Mouse (Mus musculus) cerebellum, adult 2 months (tissue): ENCODE data around the gene Tll2.

Experiments
- CTCF ChIP-seq: fragments of 200-500 bp; IDR thresholded peaks from 2 replicates; pipeline ENCODE4 v1.5.1; 2011; ENCODE audit warnings: low read depth, mild to moderate bottlenecking, control low read depth, low read length, moderate library complexity, borderline replicate concordance; ENCODE audit not compliant: insufficient read depth
- POLR2A ChIP-seq: fragments of 200-500 bp; IDR thresholded peaks from 2 replicates; pipeline ENCODE4 v1.6.1; 2011; ENCODE audit warnings: low read length, control low read depth, borderline replicate concordance; ENCODE audit not compliant: insufficient read depth

- no peak for TF ChIP-seq CTCF
- no peak for TF ChIP-seq POLR2A
These were observed 151.9 kb downstream of the Tll2 start for GRCm38 (mm10) chr19:41054702-41055101.
